Mouse (Mus musculus): ENCODE results near the gene Pald1.

- TF ChIP-seq CTCF (IDR thresholded peaks at IDR 0.05; ENCODE audit: low read depth) (no peak), EP300 (optimal IDR thresholded peaks at IDR 0.05) (no peak)
These were observed 106.3 kb downstream of the Pald1 start for GRCm38 (mm10) chr10:61277051-61277450.

Data from stomach, postnatal 0 days (tissue).